Mouse (Mus musculus): Measurements from ENCODE around the gene Ptpra.

Gene Ptpra

DNA sequence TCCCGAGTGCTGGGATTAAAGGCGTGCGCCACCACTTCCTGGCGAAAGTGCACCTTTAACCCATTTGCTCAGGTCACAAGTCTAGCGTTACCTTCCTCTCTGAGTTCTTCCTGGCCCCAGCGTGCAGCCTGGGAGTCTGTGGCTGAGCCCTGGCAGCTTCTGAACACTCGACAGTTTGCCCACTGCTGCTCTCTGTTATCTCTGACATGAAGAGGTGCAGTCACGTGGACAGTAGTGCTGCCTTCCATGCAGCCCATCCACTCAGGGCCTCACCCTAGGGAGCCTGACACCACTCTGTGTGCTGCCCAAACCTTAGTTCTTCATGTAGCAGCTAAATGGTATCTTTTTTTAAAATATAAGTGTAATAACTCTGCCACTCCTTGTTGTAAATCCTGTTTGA, 96.9 kb downstream of the Ptpra start:
- in situ Hi-C loops (cut with MboI, MseI) = no loop called here

DNA sequence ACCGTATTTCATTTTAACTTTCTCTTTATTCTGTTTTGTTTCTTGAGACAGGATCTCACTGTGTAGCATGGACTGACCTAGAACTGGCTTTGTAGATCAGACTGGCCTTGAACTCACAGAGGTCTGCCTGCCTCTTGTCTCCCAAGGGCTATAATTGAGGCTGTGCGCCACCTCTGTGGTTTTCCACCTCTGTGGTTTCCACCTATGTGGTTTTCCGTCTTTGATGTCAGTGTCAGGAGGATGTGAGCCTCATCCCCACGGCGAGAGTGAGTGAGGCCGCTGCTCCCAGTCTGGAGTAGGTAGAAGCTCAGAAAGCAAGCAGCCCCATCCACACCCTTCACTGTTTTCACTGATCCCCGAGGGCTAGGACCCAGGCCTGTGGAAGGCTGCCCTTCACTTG, 104.8 kb downstream of the Ptpra start:
- in situ Hi-C loops (cut with MboI, MseI) = loop anchor here in 1 of 2 experiments (10.0 kb wide), 1 partner anchor 120 kb away; no protein-coding TSS in a partner anchor

DNA sequence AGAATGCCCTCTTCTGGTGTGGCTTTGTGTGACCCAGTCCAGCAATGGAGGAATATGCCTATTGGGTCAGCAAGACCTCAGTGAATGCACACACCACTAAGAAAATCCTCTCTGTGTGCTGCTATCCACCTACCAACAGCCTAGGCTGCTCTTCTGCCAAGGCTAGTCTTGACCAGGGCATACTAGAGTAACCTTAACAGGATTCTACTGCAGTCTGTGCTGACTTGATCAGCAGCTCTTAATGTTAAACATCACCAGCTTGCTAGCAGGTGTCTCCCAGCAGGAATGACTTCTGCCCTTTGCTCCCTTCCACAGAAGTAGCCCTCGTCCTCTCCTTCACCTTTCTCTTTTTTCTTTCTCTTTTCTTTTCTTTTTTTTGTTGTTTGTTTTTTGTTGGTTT, 106.2 kb downstream of the Ptpra start:
- in situ Hi-C loops (cut with MboI, MseI) = loop anchor here in 1 of 2 experiments (10.0 kb wide), 1 partner anchor 121 kb away; no protein-coding TSS in a partner anchor

DNA sequence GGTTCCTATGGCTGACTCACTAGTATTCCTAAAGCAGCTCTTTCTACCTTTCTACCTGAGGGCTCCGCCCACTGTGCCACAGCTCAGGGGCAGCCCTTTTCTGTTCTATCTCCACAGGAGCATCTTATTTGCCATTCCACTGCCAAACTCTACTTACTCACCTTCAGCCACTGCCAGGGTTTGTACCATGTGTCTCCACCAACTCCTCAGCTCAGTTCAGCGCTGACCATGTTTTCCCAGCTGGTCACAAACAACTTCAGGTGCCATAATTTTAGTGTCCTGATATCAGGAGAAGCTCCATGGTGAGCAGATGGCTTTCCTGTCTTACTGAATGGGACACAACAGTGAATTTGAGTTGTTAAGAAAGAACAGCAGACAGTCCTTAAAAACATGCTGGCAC, 107.4 kb downstream of the Ptpra start:
- in situ Hi-C loops (cut with MboI, MseI) = loop anchor here in 1 of 2 experiments (10.0 kb wide), 1 partner anchor 123 kb away; no protein-coding TSS in a partner anchor

DNA sequence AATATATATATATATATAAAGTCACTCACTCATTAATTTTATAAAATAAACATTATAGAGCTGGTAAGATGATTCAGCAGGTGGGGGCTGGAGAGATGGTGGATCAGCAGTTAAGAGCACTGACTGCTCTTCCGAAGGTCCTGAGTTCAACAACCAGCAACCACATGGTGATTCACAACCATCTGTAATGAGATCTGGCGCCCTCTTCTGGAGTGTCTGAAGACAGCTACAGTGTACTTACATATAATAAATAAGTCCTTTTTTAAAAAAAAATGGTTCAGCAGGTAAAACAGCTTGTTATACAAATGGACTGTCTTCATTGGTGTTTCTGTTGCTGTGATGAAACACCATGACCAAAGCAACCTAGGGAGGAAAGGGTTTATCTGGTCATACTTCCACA, 107.9 kb downstream of the Ptpra start:
- in situ Hi-C loops (cut with MboI, MseI) = loop anchor here in 1 of 2 experiments (10.0 kb wide), 1 partner anchor 123 kb away; no protein-coding TSS in a partner anchor

DNA sequence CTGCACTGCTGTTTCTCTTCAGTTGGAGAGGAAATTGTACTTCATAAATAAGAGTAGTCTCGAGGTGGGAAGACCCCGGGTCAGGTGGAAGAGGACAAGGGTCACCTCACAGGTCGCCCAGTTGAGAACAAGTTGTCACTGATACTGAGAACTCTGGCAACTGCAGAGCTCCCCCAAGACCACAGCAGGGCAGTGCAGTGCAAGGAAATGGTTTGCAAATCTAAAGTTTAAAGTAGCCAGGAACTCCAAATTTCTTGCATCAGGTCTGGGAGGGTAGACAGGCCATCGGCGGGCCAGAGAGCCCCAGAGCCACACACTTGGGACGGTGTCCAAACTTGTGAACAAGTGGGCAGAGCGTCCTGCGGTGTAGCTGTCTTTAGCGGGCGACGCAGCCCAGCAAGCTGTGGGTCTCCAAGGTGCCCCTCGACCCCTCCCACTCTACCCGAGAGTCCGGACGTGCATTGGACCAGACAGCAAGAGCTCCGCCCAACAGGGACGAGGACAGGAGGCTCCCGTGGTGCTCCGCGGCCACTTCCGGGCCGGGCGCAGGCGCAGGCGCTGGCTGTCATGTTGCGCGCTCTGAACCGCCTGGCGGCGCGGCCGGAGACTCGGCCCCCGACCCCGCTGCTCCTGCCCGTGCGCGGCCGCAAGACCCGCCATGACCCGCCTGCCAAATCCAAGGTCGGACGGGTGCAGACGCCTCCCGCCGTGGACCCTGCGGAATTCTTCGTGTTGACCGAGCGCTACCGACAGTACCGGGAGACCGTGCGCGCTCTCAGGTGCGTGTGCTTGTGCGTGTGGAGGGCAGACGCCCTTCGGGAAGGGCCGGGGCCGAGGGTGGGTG, 113.4 kb downstream of the Ptpra start, which contains the start of gene Mrps26:
TSS of gene Mrps26 (plus strand) at position 531 of the 844 bp plus-strand sequence.
- in situ Hi-C loops (cut with MboI, MseI) = no loop called here

DNA sequence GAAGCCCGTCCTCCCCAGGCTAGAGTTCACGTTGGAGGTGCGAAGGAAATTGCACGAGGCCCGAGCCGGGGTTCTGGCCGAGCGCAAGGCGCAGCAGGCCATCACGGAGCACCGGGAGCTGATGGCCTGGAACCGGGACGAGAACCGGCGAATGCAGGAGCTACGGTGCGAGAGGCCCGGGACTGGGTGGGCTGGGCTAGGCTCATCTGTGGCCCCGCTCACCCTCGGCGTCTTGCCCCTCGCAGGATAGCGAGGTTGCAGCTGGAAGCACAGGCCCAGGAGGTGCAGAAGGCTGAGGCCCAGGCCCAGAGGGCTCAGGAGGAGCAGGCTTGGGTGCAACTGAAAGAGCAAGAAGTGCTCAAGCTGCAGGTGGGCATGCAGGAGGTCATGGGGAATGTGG, 114.0 kb downstream of the Ptpra start:
- in situ Hi-C loops (cut with MboI, MseI) = no loop called here

DNA sequence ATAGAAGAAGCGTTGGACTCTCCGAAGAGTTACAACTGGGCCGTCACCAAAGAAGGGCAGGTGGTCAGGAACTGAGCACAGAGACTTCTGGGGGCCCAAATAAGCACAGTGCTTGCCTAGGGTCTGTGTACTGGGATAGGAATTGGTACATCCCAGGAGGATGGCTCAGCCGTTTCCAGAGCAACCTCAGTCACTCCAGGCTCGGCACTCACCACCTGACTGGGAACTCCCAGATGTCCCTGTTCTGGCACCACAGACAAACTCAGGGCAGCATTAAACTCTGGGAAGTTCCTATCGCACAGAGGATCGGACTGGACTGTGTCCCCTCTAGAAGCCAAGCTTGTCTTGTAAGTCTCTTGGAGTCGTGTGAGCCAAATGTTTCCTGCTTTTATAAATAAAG, 114.9 kb downstream of the Ptpra start:
- in situ Hi-C loops (cut with MboI, MseI) = no loop called here

DNA sequence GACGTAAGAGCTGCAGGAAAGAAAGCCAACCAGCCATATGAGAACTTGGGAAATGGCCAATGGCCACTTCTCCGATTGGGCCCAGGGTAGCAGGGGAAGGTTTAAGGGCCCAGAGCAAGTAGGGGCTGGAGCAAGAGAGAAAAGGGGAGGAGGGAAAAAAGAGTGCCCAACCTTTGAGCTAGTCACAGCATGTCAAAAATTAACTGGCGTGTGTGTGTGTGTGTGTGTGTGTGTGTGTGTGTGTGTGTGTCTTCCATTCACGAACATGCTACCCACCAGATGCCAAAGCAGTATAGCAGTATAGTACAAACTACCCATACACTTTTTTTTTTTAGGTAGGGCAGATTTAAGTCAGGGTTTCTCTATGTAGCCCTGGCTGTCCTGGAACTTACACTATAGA, 118.8 kb downstream of the Ptpra start:
- in situ Hi-C loops (cut with MboI, MseI) = no loop called here

DNA sequence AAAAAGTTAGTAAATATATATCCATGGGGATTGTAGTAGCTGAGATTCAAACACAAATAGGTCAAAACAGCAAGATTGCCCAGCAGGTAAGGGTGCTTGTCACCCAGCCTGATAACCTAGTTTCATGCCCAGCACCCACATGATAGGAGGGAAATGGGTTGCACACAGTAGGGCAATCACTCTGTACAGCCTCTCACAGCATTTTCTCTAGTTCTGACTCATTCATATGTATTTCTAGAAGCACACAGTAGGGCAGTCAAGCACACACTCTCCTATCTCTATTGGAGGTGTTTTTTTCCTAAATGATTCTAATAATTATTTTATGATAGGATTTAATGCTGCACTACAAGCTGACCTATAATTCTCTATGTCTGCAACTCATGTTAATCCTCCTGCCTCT, 119.8 kb downstream of the Ptpra start:
- in situ Hi-C loops (cut with MboI, MseI) = loop anchor here in 1 of 2 experiments (5.0 kb wide), 1 partner anchor 288 kb away; the partner anchor contains the start of gene Idh3b

DNA sequence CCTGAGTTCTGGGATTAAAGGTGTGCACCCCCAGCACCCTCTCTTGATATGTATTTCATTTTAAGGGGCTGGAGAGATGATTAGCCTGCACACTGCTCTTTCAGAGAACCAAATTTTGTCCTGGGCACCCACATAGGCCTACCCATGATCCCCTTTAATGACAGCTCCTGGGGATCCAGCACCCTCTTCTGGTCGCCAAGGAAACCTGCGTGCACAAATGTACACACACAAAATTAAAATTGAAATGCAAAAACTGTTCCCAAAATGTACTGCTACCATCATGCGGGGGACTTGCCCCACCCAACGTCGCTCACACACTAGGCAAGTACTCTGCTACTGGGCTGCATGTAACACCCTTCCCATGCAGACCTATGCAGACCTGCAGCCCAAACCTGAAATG, 124.9 kb downstream of the Ptpra start:
- in situ Hi-C loops (cut with MboI, MseI) = loop anchor here (5.0 kb wide), 2 partner anchors 92 to 293 kb away; partner anchors contain the start of genes Idh3b (in 1 of the 2) and Itpa (in 1 of the 2)

DNA sequence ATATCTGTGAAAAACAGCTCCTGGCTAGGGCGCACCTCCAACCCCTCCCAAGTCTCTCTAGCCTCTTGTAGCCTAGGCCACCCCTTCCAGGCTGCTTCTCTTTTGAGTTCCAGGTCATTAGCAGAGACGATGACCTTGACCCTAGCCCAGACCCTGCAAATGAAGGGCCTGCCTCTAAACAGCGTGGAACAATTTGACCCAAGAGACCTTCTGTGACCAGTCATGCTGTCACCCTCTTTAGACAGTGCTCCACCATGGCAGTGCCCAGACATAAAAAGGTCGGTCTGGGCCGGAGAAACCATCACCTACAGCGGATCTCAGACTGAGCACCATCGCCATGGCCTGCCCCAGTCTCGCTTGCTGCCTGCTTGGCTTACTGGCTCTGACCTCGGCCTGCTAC, 125.8 kb downstream of the Ptpra start, which contains the start of gene Oxt:
TSS of gene Oxt (plus strand) at position 301 of the 400 bp plus-strand sequence.
- in situ Hi-C loops (cut with MboI, MseI) = loop anchor here in 1 of 2 experiments (5.0 kb wide), 1 partner anchor 91 kb away; the partner anchor contains the start of gene Itpa

DNA sequence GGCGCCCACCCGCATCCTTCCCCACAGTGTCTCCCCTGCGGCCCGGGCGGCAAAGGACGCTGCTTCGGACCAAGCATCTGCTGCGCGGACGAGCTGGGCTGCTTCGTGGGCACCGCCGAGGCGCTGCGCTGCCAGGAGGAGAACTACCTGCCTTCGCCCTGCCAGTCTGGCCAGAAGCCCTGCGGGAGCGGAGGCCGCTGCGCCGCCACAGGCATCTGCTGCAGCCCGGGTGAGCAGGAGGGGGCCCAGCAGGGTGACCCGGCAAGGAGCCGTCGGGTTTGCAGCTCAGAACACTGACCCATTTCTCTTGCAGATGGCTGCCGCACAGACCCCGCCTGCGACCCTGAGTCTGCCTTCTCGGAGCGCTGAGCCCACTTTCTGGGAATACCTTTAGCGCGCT, 126.5 kb downstream of the Ptpra start:
- in situ Hi-C loops (cut with MboI, MseI) = loop anchor here in 1 of 2 experiments (5.0 kb wide), 1 partner anchor 91 kb away; the partner anchor contains the start of gene Itpa

DNA sequence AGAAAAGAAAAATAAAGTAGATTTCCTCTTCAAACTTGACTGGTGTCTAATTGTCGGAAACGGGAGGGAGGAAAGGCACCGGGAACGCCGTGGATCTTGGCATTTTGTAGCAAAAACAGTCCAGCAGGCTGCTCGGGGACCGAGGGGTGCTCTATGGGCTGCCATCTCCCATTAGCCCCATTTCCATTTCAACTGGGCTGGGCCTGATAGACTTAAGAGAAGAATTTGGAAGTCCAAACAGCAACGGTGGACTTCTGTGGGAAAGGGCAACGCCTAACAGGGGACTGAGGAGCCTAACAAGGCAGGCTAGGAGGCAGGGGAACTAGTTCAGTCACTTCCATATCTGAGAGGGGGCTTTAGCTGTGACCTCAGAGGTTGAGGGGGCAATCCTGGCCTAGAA, 126.9 kb downstream of the Ptpra start:
- in situ Hi-C loops (cut with MboI, MseI) = loop anchor here in 1 of 2 experiments (5.0 kb wide), 1 partner anchor 90 kb away; the partner anchor contains the start of gene Itpa

DNA sequence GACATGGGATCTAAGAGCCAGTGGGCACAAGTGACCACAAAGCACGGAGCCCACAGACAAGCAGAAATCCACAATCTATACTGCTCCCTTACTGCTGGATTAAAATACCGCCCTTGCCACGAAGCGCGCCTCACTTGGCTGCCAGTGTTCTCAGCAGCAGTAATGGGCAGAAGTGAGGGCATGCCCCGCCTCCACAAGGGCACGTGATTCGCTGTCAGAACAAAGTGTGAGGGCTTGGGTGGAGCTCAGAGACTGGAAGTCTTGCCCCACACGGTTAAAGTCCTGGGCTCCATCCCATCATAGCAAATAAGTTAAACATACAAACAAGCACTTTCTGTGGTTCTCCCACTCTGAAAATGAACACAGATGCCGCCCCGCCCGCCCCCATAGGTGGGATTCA, 127.6 kb downstream of the Ptpra start:
- in situ Hi-C loops (cut with MboI, MseI) = loop anchor here in 1 of 2 experiments (5.0 kb wide), 1 partner anchor 90 kb away; the partner anchor contains the start of gene Itpa

DNA sequence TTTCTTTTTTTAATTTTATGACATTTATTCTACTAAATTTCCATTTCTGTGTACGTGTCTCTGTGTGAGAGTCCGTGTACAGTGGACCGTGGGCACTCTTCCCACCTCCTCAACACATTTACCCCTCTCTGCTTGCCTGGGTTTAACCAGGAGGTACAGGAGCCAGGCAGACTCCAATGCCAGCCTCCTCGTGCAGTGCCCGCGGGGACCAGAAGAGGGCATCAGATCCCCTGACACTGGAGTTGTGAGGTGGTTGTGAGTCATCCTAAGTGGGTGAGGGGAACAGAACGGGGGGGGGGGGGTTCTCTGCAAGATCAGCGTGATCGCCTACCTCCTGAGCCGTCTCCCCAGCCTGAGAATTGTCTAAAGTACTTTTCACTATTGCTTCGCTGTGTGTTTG, 128.1 kb downstream of the Ptpra start:
- in situ Hi-C loops (cut with MboI, MseI) = loop anchor here in 1 of 2 experiments (5.0 kb wide), 1 partner anchor 89 kb away; the partner anchor contains the start of gene Itpa

DNA sequence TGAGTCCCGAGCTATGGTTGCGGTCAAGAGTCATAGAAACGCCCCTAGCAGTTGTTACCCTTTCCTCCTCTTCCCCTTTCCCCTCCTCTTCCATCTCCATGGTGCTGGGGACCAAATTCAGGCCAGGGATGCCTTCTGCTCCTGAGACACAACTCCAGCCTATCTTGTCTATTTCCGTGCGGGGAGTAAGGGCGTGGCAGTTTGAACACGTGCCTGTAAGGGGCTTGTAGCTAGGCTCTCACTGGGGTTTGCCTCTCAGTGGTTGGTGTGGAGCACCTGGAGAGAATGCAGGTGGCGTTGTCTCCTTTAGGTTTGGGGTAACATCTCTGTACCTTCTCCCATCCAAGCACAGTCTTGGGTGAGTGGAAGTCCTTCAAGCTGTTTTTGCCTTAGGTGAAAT, 129.7 kb downstream of the Ptpra start:
- in situ Hi-C loops (cut with MboI, MseI) = loop anchor here in 1 of 2 experiments (5.0 kb wide), 1 partner anchor 88 kb away; the partner anchor contains the start of gene Itpa

DNA sequence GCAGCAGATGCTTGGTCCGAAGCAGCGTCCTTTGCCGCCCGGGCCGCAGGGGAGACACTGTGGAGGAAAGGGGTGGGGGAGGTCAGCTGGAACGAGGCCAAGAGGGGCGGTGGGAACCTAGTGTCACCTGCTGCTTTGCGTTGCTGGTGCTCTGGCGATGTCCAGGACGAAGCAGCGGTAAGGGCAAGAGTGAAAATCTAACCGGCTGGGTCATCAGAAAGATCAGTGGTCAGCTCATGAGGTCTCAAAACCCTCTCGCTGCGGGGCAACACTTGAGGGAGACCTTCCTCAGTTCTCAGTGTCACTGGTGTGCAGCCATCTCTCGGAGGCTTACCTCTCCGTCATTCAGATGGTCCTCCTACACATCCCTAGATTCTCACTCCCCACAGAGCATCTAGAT, 131.1 kb downstream of the Ptpra start:
- in situ Hi-C loops (cut with MboI, MseI) = no loop called here

DNA sequence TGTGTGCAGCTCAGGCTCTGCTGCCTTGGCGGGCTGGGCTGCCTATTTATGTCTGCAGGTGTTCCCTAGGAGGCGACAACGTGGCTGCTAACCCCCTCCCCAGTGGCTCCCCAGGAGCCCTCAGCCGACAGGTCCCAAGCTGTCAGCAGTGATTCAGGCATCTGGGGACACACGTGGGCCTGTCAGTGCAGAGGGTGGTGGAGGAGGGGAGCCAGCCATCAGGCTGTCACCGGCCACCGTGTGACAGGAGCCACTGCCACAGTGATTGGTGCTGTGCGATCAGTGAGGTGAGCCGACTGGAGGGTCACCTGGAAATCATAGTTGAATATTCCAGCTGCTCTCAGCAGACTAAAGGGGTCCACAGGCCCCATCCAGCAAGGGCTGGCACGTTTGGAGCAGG, 132.5 kb downstream of the Ptpra start, which contains the start of gene Avp:
TSS of gene Avp (minus strand) at position 3 of the 400 bp plus-strand sequence.
- in situ Hi-C loops (cut with MboI, MseI) = no loop called here

DNA sequence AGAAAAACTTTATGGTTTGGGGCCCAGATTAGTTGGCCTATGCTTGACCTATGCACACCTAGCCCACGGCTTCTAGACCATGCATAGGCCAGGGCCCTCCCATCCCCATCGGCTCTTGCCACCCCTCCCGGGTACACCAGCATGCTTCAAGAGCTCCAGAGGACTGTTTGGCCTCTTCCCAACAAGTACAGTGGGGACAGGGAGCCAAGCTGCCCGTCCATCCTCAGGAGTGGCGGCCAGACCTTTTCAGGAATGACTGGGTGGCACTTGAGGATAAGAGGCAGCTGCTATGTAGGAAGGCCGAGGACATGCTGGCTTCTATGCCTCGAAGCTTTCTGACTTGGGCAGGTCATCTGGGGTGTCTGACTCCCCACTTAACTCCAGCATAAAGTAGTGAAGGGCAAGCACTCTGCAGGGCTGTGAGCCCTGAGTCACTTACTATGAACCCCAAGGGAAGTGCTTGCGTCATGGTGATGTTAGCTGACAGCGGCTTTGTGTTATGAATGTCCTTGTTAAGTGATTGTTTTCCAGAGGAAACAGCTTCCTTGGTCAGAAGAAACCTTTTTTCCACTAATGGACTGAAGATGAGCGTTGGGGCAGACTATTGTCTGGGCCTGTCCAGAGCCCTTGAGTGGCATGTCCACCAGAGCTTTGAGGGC, 134.0 kb downstream of the Ptpra start:
- in situ Hi-C loops (cut with MboI, MseI) = no loop called here

DNA sequence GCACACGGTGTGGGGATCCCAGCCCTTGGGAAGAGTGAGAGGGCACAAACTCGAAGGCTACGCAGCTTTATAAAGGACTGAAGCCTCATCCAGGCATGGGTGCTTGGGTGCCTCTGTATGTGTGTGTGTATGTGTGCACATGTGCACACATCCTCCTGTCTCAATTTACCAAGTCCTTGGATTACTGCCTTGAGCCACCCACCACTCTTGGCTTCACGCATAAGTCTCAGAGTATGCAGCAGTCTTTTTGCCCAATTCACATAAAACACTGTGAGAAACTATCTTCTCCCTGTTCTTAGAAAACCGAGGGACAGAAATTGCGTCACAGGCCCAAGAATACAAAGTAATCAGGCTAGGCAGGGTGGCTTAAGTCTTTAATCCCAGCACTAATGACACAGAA, 135.9 kb downstream of the Ptpra start:
- in situ Hi-C loops (cut with MboI, MseI) = no loop called here

DNA sequence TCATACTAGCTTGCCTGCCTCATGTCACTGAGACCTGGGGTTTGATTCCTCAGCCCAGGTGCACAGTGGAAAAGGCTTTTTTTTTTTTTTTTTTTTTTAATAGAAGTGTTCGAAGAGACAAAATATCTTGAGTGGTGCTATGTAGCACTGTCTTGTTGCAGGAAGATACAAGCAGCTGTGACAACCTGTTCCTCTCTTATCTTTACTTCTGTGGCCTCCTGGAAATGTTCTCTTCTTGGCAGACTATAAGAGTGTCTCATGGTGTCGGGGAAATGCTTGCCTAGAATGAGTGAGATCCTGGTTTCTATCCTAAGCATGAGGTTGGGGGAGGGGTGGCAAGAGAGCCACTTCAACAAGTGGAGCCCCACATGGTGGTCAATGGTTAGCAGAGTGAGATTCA, 138.3 kb downstream of the Ptpra start:
- in situ Hi-C loops (cut with MboI, MseI) = no loop called here
